Mouse (Mus musculus) myocyte (in vitro differentiated cells): Measurements from ENCODE around the gene Krtap24-1. TPM values are rescaled to one million over a fixed set of nuclear protein-coding genes. Genes with fewer than 3 reads are reported as not detected.

Experiments used
- H3K27me3 ChIP-seq: one replicate; pipeline ENCODE4 v1.6.1; 2011; ENCODE audit not compliant: control insufficient read depth, insufficient read depth, insufficient read length
- H3K36me3 ChIP-seq: one replicate; pipeline ENCODE4 v1.6.1; 2011; ENCODE audit not compliant: control insufficient read depth, insufficient read depth
- H3K4me2 ChIP-seq: one replicate; pipeline ENCODE4 v1.6.1; 2011; ENCODE audit warnings: low read depth, control low read depth
- H3K4me3 ChIP-seq: one replicate; pipeline ENCODE4 v1.5.1; 2011; ENCODE audit warnings: mild to moderate bottlenecking, control low read depth, moderate library complexity
- H3K79me2 ChIP-seq: one replicate; pipeline ENCODE4 v1.6.1; 2011; ENCODE audit not compliant: control insufficient read depth, insufficient read depth
- H3ac ChIP-seq: one replicate; pipeline ENCODE4 v1.6.1; 2011; ENCODE audit not compliant: control insufficient read depth, insufficient read length
- CEBPB ChIP-seq: IDR thresholded peaks from 2 replicates; pipeline ENCODE4 v1.6.1; 2011; ENCODE audit warnings: mild to moderate bottlenecking, moderate library complexity; ENCODE audit not compliant: poor library complexity, insufficient read depth, severe bottlenecking
- E2F4 ChIP-seq: IDR thresholded peaks from one replicate; pipeline ENCODE4 v1.6.1; 2011; ENCODE audit warnings: mild to moderate bottlenecking, control low read depth, moderate library complexity; ENCODE audit not compliant: insufficient read depth
- MAX ChIP-seq: IDR thresholded peaks from one replicate; pipeline ENCODE4 v1.6.1; 2011; ENCODE audit warnings: low read depth, mild to moderate bottlenecking, control low read depth
- MYOD1 ChIP-seq, 3 experiments: IDR thresholded peaks; one replicate each; pipeline ENCODE4 v1.6.1; 2011; ENCODE audit warnings: control low read depth in 2 of 3, low read depth in 2 of 3, mild to moderate bottlenecking in 2 of 3, moderate library complexity in 1 of 3; ENCODE audit not compliant: insufficient read length in 2 of 3, control insufficient read depth in 1 of 3
- MYOG ChIP-seq, 3 experiments: IDR thresholded peaks; one replicate each; pipeline ENCODE4 v1.6.1; 2011; ENCODE audit warnings: control low read depth in 2 of 3, low read depth in 2 of 3, mild to moderate bottlenecking in 2 of 3; ENCODE audit not compliant: insufficient read length in 2 of 3, control insufficient read depth in 1 of 3, insufficient read depth in 1 of 3
- POLR2A ChIP-seq: IDR thresholded peaks from one replicate; pipeline ENCODE4 v1.6.1; 2011; ENCODE audit warnings: low read depth, mild to moderate bottlenecking, control low read depth, moderate library complexity; ENCODE audit not compliant: insufficient read length
- POLR2AphosphoS2 ChIP-seq: IDR thresholded peaks from one replicate; pipeline ENCODE4 v1.6.1; 2011; ENCODE audit warnings: low read depth, control low read depth; ENCODE audit not compliant: insufficient read length
- REST ChIP-seq: IDR thresholded peaks from one replicate; pipeline ENCODE4 v1.6.1; 2011; ENCODE audit warnings: mild to moderate bottlenecking, control low read depth, moderate library complexity; ENCODE audit not compliant: insufficient read depth, insufficient read length
- SRF ChIP-seq: IDR thresholded peaks from one replicate; pipeline ENCODE4 v1.6.1; 2011; ENCODE audit warnings: low read depth; ENCODE audit not compliant: control insufficient read depth, insufficient read length
- TCF12 ChIP-seq: IDR thresholded peaks from one replicate; pipeline ENCODE4 v1.6.1; 2011; ENCODE audit warnings: mild to moderate bottlenecking, control low read depth; ENCODE audit not compliant: poor library complexity, insufficient read depth, severe bottlenecking
- TCF3 ChIP-seq: IDR thresholded peaks from one replicate; pipeline ENCODE4 v1.6.1; 2011; ENCODE audit warnings: low read depth, control low read depth; ENCODE audit not compliant: insufficient read length
- USF1 ChIP-seq: IDR thresholded peaks from one replicate; pipeline ENCODE4 v1.6.1; 2011; ENCODE audit warnings: low read depth, mild to moderate bottlenecking, control low read depth, moderate library complexity
- polyA plus RNA-seq: library from polyadenylated mRNA; unstranded; fragments of >200 nt; fragmentation: generic; extraction: Trizol; gene quantifications from one replicate; pipeline ENCODE4 v1.2.1, GENCODE M21; 2012; ENCODE audit warnings: missing spikeins

Gene Krtap24-1
- polyA plus RNA-seq, 1 experiment = not detected

- no peaks in the 10 kb centered on the region for H3K79me2 ChIP-seq
- TF ChIP-seq MYOD1 (IDR thresholded peaks at IDR 0.05; ENCODE audit: control insufficient read depth in 1 of 3, insufficient read length in 2 of 3, low read depth in 2 of 3) = no peak
- no peak for TF ChIP-seq TCF12
- no peak for TF ChIP-seq SRF
Observed at GRCm38 (mm10) chr16:88583338-88583737, 28.7 kb downstream of the Krtap24-1 start.

GRCm38 (mm10) chr16:88575885-88576679 lies 36.0 kb downstream of the Krtap24-1 start:
- TF ChIP-seq MAX = no peak
- no peak for TF ChIP-seq E2F4
- no peak for TF ChIP-seq USF1
- no peak for TF ChIP-seq MYOD1 (IDR thresholded peaks at IDR 0.05; ENCODE audit: control insufficient read depth in 1 of 3, insufficient read length in 2 of 3, low read depth in 2 of 3)
- no peak for TF ChIP-seq MYOG (IDR thresholded peaks at IDR 0.05; ENCODE audit: control insufficient read depth in 1 of 3, insufficient read depth in 1 of 3, insufficient read length in 2 of 3, low read depth in 2 of 3)
- TF ChIP-seq POLR2A = no peak
- no peaks in the 10 kb centered on the region for H3K27me3 ChIP-seq
- H3ac ChIP-seq = no peak overlapping the region
- H3K36me3 ChIP-seq = no peaks in the 10 kb centered on the region
- no peak overlapping the region for H3K4me2 ChIP-seq
- no peak overlapping the region for H3K4me3 ChIP-seq
- H3K79me2 ChIP-seq = no peaks in the 10 kb centered on the region

More at GRCm38 (mm10) chr16:88583338-88583737, 28.7 kb downstream of the Krtap24-1 start:
- Histone ChIP-seq H3K4me3 (no peak overlapping the region), H3ac (no peak overlapping the region), H3K4me2 (no peak overlapping the region), H3K36me3 (no peaks in the 10 kb centered on the region), H3K27me3 (no peaks in the 10 kb centered on the region)

GRCm38 (mm10) chr16:88572904-88573404 lies 39.1 kb downstream of the Krtap24-1 start:
- no peaks in the 10 kb centered on the region for H3K79me2 ChIP-seq
- H3K4me3 ChIP-seq = no peak overlapping the region
- no peaks in the 10 kb centered on the region for H3K36me3 ChIP-seq
- no peak overlapping the region for H3ac ChIP-seq
- no peak overlapping the region for H3K4me2 ChIP-seq
- H3K27me3 ChIP-seq = no peaks in the 10 kb centered on the region
- TF ChIP-seq POLR2AphosphoS2 = no peak
- TF ChIP-seq USF1 = no peak
- no peak for TF ChIP-seq MAX
- TF ChIP-seq POLR2A = no peak
- TF ChIP-seq TCF12 = no peak
- no peak for TF ChIP-seq E2F4
- no peak for TF ChIP-seq REST
- TF ChIP-seq SRF = no peak
- no peak for TF ChIP-seq CEBPB
- no peak for TF ChIP-seq TCF3

GRCm38 (mm10) chr16:88570136-88570535 lies 41.9 kb downstream of the Krtap24-1 start:
- no peaks in the 10 kb centered on the region for H3K27me3 ChIP-seq
- H3K4me2 ChIP-seq = no peak overlapping the region
- H3ac ChIP-seq = no peak overlapping the region
- TF ChIP-seq REST = no peak
- TF ChIP-seq USF1 = no peak
- TF ChIP-seq POLR2A = no peak
- TF ChIP-seq CEBPB = no peak
- TF ChIP-seq MAX = no peak
- no peak for TF ChIP-seq MYOG (IDR thresholded peaks at IDR 0.05; ENCODE audit: control insufficient read depth in 1 of 3, insufficient read depth in 1 of 3, insufficient read length in 2 of 3, low read depth in 2 of 3)
- TF ChIP-seq E2F4 = no peak
- no peak for TF ChIP-seq SRF
- TF ChIP-seq TCF12 = no peak
- TF ChIP-seq MYOD1 (IDR thresholded peaks at IDR 0.05; ENCODE audit: control insufficient read depth in 1 of 3, insufficient read length in 2 of 3, low read depth in 2 of 3) = no peak
- no peak for TF ChIP-seq POLR2AphosphoS2
- TF ChIP-seq TCF3 = no peak
- H3K79me2 ChIP-seq = no peaks in the 10 kb centered on the region
- no peaks in the 10 kb centered on the region for H3K36me3 ChIP-seq
- H3K4me3 ChIP-seq = no peak overlapping the region

- Histone ChIP-seq H3K27me3 (no peaks in the 10 kb centered on the region), H3K36me3 (no peaks in the 10 kb centered on the region), H3ac (no peak overlapping the region), H3K4me3 (no peak overlapping the region), H3K79me2 (no peaks in the 10 kb centered on the region), H3K4me2 (no peak overlapping the region)
- no peak for TF ChIP-seq TCF12
- TF ChIP-seq MYOG (IDR thresholded peaks at IDR 0.05; ENCODE audit: control insufficient read depth in 1 of 3, insufficient read depth in 1 of 3, insufficient read length in 2 of 3, low read depth in 2 of 3) = no peak
- no peak for TF ChIP-seq E2F4
- no peak for TF ChIP-seq MYOD1 (IDR thresholded peaks at IDR 0.05; ENCODE audit: control insufficient read depth in 1 of 3, insufficient read length in 2 of 3, low read depth in 2 of 3)
- TF ChIP-seq CEBPB = no peak
- TF ChIP-seq MAX = no peak
- TF ChIP-seq USF1 = no peak
- no peak for TF ChIP-seq SRF
- TF ChIP-seq POLR2A = no peak
- no peak for TF ChIP-seq REST
- TF ChIP-seq POLR2AphosphoS2 = no peak
- TF ChIP-seq TCF3 = no peak
Observed at GRCm38 (mm10) chr16:88569732-88570131, 42.3 kb downstream of the Krtap24-1 start.
